Mouse (Mus musculus): ENCODE measurements around the gene Fcgr4.

- TF ChIP-seq RAD21 (IDR thresholded peaks at IDR 0.05; ENCODE audit: low read depth, low read length): no peak
- TF ChIP-seq SMC3 (IDR thresholded peaks at IDR 0.05; ENCODE audit: low read depth, low read length): no peak
- no peak for TF ChIP-seq ZMIZ1 (IDR thresholded peaks at IDR 0.05; ENCODE audit: low read depth, low read length)
- no peak for TF ChIP-seq EP300 (IDR thresholded peaks at IDR 0.05; ENCODE audit: low read depth in 1 of 2, low read length in 2 of 2)
- no peak for TF ChIP-seq GABPA (IDR thresholded peaks at IDR 0.05; ENCODE audit: low read depth, low read length)
- TF ChIP-seq POLR2AphosphoS2 (IDR thresholded peaks at IDR 0.05; ENCODE audit: low read length): no peak
- TF ChIP-seq CTCF (IDR thresholded peaks at IDR 0.05 in 2 of 3, conservative IDR thresholded peaks at IDR 0.05 in 1 of 3; ENCODE audit: control insufficient read depth in 1 of 3, insufficient read depth in 1 of 3, low read depth in 2 of 3, low read length in 3 of 3, poor library complexity in 1 of 3, severe bottlenecking in 1 of 3): no peak
- no peak for TF ChIP-seq NELFE (IDR thresholded peaks at IDR 0.05; ENCODE audit: low read depth, low read length)
- TF ChIP-seq BHLHE40 (IDR thresholded peaks at IDR 0.05; ENCODE audit: borderline replicate concordance, low read depth, low read length): no peak
- TF ChIP-seq ELF1 (IDR thresholded peaks at IDR 0.05; ENCODE audit: low read depth, low read length): no peak
- TF ChIP-seq USF2 (IDR thresholded peaks at IDR 0.05; ENCODE audit: borderline replicate concordance in 1 of 2, insufficient read depth in 1 of 2, low read depth in 1 of 2, low read length in 2 of 2): no peak
Measured at GRCm38 (mm10) chr1:171039880-171040279, 21.2 kb downstream of the Fcgr4 start.

All from MEL (cell line).